Mouse (Mus musculus) C2C12 (cell line): ENCODE measurements at regions not wholly inside any gene's neighbourhood (a gene's known extent, or its start where the extent isn't known, plus 50 kb on each side); places are given as distances from the start of the nearest gene placed in this dataset.

ENCODE experiments used
- CTCF ChIP-seq: IDR thresholded peaks from one replicate; pipeline ENCODE4 v1.5.1; 2011; ENCODE audit not compliant: control insufficient read depth, insufficient read depth, insufficient read length
- FOSL1 ChIP-seq: IDR thresholded peaks from one replicate; pipeline ENCODE4 v1.8.0; 2011; ENCODE audit warnings: mild to moderate bottlenecking, low read length; ENCODE audit not compliant: poor library complexity, insufficient read depth, severe bottlenecking
- MAX ChIP-seq: IDR thresholded peaks from one replicate; pipeline ENCODE4 v1.6.1; 2011; ENCODE audit warnings: mild to moderate bottlenecking, control low read depth
- MYOD1 ChIP-seq: IDR thresholded peaks from one replicate; pipeline ENCODE4 v1.6.1; 2011; ENCODE audit warnings: low read depth; ENCODE audit not compliant: control insufficient read depth, insufficient read length
- MYOG ChIP-seq: IDR thresholded peaks from one replicate; pipeline ENCODE4 v1.6.1; 2011; ENCODE audit not compliant: control insufficient read depth, insufficient read length; ENCODE audit errors: extremely low read depth
- USF1 ChIP-seq: IDR thresholded peaks from one replicate; pipeline ENCODE4 v1.6.1; 2011; ENCODE audit warnings: low read depth, mild to moderate bottlenecking, control low read depth, moderate library complexity

DNA sequence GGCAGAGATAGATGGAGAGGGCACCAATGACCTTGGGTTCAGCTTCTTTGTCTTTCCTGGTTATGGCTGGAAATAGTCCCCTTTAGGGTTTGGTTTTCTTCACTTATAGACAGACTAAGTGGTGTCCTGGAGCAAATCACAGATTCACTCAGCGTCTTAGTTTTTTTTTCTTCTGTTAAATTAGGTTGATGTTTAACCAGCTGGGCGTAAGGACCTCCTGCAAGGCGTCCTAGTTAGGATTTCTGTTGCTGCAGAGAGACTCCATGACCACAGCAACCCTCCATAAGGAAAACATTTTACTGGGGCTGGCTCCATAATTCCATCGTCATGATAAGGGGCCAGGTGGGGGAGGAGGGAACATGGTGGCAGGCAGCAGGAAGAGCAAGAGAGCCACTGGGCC lies 78.7 kb upstream of the Slc25a36 start:
- TF ChIP-seq CTCF (no peak), USF1 (no peak), MYOG (no peak), MAX (no peak), FOSL1 (no peak), MYOD1 (no peak)
